Mouse (Mus musculus) cerebellum, postnatal 14 days (tissue): Measurements from ENCODE around the gene Hcst.
A peak's percentile ranks its signal among the peaks of the same experiment; 100 is the strongest.

Source experiments
- DNase-seq, 2 experiments: peaks; one replicate each; pipeline ENCODE4 v3.0.0; 2021; ENCODE audit warnings: mixed read lengths in 2 of 2

The Hcst gene

DNA sequence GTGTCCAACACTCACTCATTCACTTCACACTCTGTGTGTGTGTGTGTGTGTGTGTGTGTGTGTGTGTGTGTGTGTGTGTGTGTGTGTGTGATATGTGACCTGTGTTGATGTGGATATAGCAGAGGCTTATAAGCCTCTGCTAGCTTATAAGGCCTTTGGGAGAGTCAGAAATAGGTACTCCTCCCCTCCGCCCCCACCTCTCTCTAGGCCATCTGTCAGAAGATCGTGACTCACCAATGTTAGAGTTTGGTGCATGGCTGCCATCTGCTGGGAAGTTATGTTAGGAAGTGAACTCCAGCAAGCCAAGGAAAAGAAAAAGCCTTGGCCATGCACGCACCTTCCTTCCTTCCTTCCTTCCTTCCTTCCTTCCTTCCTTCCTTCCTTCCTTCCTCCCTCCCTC, 12.1 kb upstream of the Hcst start:
- peak; percentile 94 to 95 for DNase-seq

DNA sequence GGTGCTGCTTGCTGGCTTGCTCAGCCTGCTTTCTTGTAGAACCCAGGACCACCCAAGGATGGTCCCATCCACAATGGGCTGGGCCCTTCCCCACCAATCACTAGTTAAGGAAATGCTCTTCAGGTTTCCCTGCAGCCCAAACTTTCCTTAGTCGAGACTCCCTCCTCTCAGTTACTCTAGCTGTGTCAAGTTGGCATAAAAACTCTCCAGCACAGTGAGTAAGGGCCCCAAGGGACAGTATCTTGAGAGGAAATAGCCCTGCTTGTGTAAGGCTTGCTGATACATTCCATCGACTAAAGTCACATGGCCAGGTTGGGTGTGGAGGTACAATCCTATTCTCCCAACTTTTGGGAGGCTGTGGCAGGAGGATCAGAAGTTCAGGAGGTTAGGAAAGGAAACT, 10.5 kb upstream of the Hcst start:
- no peak for DNase-seq

DNA sequence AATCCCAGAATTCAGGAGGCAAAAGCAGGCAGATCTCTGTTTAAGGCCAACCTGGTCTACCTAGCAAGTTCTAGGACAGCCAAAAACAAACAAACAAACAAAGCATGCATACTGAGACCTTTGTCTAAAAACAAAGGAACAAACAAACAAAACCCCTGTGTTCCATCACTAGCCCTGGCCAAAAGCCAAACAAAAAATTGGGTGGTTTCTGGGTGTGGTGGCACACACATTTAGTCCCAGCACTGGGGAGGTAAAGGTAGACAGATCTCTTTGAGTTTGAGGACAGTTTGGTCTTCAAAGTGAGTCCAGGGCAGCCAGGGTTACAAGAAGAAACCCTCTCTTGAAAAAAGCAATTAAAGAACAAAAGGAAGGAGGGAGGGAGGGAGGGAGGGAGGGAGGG, 9.7 kb upstream of the Hcst start:
- no peak for DNase-seq

DNA sequence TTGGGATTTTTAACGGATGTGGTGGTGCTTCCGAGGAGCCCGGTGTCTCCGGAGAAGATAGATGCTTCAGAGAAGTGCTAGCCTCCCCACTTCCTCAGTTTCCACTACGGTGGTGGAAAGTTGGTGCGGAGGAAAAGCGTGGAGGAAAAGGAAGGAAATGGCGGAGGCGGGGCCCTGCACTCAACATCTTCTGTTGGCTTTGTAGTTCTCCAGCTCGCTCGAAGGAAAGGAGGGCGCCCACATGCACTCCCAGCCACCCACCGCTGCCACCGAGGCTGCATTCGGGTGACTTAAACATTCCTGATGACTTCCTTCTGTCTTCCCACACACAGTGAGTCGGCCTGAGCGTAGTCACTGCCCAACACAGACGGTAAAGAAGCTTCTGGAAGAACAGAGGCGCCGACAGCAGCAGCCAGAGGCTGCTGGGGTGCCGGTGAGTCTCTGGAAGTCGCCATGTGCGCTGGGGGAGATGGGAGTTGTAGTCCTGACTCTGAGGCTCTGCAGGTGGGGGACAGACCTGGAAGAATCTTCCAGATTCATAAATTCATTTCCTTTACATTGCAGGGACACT, 3.5 kb upstream of the Hcst start:
- peak; percentile 48 to 54 for DNase-seq

DNA sequence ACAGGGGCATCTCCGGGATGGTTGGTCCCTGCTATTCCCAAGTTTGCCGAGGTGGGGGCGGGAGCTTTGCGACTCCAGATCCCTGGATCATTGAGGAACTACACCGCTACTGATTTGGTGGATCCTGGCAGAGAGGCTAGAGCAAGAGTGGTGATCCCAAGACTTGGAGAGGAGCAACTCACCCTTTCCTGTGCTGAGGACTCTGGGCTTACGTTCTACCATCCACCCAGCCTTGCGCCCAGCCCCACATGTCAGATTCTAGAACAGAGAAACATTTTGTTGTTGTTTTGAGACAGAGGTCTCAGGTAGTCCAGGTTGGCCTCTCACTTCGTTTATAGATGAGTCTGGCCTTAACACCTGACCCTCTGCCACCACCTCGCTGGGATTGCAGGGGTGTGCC, 2.9 kb upstream of the Hcst start:
- DNase-seq: no peak

DNA sequence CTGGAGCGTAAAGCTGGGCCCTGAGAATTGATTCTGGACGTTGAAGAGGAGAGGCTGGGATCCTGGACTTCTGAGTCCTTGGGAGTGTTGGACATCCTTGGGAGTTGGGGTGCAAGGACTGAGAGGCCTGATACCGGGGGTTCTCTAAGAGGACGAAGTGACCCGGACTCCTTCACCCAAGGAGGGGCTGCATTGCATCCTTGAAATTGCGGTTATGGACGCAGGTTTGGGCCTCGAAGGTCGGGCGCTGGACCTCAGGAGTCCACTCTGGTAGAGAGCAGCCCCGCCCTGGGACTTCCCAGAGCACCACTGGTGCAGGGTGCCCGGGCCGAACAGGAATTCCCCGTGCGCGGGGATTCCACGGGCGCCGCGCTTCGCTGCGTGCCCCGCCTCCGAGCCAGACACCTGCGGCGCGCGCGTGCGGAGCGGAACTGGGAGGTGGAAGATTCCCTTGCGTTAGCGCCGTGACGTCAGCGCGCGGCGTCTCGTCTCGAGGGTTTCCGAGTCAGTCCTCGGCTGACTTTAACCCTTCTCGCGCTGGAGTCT, 2.3 kb upstream of the Hcst start:
- DNase-seq: peak; percentile 97

DNA sequence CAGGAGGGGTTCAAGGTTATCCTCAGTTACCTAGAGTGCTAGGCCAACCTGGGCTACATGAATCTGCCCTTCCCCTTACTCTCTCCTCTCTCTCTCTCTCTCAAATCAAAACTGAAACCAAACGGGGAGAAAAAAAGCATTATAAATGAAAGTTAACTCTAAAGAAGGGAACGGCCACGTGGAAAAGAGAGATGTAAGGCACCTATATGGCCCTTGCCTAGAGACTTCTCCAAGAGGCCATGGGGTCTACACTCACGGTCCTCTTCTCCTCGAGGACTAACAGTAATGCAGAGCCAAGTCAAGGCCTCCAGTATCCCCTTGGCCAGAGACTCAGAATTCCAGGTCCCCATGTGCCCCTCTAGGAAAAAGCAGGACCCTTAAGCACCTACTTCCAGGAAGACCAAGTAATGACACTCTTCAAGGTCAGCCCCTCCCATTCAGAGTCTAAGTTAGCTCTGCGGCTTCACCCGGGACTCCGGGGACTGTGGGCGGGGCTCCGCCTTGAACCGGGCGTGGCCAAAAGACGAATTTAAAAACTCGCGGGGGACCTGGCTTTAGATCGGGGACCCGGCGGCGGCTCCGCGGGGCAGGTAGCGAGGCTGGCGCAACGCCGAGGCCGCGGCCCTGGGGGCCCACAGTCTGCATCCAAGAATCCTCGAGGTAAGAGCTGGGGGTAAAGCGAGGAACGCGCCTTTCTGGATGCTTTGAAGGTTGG, 1.7 kb upstream of the Hcst start, which contains the start of gene Nfkbid:
Gene Nfkbid, plus strand, starts transcription at position 558 of the 715 bp plus-strand sequence.
- DNase-seq: peak; percentile 71 to 76

DNA sequence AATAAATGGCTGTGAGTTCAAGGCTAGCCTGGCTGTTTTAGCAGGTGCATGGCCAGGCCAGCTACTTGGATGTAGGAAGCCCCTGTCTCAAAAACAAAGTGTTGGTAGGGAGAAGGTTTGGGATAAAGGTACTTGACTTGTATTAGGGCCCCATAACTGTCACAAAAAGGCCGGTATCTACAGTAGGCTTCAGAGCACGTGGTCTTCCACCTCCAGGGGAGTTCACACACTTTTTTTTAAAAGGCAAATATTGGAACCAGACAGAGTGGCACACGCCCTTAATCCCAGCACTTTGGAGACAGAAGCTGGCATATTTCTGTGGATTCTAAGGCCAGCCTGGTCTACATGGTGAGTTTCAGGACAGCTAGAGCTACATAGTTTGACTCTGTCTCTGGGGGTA, 1.0 kb upstream of the Hcst start:
- DNase-seq: no peak

DNA sequence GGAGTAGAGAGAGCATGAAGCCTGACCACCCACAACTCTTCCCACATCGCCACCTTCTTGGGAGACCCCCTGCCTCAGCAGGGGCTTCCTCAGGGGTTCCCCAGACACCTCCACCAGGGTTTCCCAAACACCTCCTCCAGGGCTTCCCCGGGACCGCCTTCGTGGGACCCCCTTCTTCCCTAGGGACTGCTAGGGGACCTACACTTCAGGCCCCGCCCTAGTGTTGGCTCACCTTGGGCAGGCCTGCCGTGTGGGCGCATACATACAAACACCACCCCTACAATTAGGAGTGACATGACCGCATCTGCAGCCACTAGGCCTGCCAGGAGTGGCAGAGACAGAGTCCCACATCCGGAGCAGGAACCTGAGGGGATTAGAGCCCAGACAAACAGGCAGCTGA, 1.8 kb downstream of the Hcst start:
- no peak for DNase-seq

DNA sequence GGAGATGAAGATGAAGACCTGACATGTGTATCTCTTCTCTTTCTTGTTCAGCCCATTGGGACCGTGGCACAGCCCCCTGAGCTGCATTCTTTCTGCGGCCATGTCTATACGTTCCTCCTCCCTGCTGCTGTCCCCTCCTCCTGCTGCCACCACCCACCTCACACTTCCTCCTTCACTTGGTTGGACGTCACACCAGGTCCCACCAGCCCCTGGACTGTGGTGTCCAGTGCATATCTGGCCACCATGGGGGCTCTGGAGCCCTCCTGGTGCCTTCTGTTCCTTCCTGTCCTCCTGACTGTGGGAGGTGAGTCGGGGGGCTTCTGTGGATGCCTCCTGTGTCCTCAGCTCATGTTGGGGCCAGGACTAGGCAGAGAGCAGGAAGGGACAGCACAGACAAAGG, 6.1 kb downstream of the Hcst start, which contains the start of gene Tyrobp:
Gene Tyrobp, plus strand, starts transcription at position 165 of the 400 bp plus-strand sequence.
- DNase-seq: no peak

DNA sequence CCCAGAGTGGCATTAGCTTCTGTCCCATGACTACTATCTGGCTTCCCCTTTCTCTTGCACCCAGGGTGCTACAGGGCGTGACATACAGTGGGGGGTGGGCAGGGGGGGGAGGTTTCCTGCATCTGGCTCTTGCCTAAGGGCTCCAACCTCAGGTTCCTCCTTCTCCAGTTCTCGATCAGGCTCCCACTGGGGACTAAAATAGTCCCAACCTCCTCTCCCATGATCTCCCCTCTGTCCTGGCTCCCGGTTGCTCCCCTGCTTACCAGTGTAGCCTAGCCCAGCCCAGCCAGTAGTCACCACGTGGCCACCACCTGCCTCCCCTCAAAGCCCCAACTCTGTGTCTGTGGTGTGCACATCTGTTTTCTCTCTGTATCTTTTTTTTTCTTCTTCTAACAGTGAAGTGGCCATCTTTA, 6.9 kb downstream of the Hcst start:
- no peak for DNase-seq

DNA sequence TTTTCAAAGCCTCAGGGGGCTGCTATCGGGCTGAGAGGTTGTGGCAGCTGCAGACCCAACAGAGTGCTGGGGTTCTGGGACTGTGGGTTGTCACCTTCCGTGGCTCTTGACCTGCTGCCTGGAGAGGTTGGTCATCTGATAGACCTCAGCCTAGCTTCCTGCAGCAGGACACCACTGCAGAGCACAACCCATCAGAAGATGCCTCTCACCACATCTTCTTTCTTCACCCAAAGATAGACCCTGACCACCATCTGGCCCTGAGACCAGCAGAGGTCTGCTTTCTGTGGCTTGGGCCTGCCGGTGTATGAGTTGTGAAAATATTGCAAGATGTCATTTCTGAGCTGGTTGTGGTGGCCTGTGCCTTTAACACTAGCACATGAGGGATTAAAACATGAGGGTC, 8.6 kb downstream of the Hcst start:
- DNase-seq: no peak

DNA sequence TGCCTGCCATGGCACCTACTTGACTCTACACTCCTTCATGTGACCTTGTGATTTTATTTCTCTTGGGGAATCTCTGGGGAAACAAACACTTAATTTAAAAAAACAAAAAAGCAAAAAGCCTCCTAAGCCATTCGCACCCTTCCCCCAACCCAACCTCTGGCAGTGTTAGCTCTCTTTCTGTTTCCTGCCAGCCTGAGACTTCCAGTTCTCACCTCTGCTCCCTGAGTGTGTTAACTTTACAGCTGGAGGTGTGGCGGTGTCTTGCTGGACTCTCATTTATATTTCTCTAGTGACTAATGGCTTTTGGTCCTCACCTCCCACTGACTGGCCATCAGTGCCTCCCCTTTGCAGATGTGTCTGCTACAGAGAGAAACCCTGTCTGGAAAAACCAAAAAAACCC, 9.9 kb downstream of the Hcst start:
- no peak for DNase-seq

DNA sequence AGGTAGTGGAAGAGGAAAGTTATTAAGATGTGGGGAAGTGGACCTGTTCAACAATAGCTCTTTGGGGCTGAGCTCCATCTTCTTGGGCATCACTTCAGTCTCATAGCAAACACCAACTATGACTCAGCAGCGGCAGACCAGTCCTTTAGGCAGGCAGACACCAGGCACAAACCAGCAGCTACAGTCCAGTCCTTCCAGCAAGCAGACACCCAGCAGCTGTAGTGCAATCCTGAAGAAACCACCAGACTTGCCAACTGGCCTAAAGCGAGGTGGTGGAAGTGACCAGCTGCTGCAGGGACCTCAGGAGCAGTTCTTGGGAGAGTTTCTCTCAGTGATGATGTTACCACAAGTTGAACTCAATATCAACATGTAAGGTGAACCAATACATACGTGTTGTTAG, 11.0 kb downstream of the Hcst start:
- no peak for DNase-seq

DNA sequence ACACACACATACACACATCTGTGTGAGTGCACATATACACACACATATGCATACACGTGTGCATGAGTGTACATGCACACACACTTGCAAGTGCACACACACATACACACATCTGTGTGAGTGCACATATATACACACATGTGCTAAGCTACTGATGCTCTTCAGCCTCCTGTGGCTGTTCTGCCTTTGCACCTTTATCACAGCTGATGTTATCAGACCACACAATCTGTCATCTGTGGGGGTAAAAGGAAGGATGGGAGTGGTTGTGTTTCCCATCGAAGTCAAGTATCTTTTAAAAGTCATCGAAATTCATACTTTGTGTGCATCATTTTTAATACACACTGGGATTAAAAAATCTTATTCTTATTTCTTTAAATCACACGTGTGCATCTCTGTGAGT, 17.3 kb downstream of the Hcst start:
- no peak for DNase-seq

DNA sequence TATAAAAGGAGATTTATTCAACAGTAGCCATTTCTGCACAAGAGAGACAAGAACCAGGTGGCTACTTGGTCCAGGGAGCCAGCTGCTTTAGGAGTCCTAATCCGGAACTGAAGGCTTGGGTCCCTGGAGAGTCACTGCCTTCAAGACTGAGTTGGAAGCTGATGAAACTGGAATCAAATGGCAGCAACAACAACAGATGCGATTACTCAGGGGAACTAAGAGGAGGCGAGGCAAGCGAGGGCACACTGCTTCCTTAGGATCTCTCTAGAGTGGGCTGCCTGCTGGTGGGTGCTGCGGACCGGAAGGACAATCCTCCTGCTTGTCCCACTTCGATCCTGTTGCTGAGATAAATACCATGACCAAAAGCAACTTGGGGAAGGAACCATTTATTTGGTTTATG, 20.0 kb downstream of the Hcst start:
- DNase-seq: no peak

DNA sequence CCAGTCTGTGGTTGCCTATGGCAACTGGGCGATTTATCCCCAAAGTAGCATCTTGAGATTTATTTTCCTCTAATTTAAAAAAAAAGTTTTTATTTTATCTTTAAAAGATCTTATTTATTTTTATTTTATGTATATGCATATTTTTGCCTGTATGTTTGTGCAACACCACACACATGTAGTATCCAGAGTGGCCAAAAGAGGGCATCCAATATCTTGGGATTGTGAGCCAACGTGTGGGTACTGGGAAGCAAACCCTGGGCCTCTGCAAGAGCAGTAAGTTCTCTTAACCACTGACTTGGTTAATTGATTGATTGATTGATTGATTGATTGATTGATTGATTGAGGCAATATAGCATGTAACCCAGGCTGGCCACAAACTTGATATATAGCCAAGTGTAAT, 24.8 kb downstream of the Hcst start:
- DNase-seq: no peak

DNA sequence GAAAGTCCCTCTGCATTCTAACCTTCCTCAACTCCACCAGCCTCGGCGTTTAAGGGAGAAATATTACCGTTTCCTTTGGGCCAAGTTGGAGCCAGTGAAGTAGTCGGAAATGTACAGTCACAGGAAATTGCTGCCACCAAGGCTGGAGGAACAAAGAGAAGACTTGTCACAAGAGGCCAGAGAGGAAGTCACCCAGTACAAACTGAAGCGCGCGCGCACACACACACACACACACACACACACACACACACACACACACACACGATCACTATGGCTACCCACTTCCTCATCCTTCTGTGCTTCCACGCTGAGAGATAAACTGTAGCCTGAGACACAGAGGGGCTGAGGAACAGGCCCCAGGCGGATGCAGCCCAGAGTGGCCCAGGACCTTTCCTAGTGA, 25.3 kb downstream of the Hcst start:
- DNase-seq: no peak

DNA sequence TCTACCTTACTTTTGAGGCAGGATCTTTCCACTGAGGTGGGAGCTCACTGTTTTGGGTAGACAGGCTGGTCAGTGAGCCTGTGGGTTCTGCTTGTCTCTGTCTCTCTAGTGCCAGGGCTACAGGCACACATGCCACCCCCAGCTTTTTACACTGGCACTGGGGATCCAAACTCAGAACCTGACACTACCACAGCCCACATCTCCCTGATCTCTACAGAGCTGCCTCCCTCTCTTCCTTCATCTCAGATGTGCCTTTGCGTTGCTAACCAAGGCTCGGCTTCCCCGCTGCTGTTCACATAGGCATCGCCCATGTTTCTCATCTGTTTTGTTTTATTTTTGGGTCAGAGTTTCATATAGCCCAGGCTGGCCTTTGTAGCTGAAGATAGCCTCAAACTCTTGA, 26.0 kb downstream of the Hcst start:
- DNase-seq: no peak

DNA sequence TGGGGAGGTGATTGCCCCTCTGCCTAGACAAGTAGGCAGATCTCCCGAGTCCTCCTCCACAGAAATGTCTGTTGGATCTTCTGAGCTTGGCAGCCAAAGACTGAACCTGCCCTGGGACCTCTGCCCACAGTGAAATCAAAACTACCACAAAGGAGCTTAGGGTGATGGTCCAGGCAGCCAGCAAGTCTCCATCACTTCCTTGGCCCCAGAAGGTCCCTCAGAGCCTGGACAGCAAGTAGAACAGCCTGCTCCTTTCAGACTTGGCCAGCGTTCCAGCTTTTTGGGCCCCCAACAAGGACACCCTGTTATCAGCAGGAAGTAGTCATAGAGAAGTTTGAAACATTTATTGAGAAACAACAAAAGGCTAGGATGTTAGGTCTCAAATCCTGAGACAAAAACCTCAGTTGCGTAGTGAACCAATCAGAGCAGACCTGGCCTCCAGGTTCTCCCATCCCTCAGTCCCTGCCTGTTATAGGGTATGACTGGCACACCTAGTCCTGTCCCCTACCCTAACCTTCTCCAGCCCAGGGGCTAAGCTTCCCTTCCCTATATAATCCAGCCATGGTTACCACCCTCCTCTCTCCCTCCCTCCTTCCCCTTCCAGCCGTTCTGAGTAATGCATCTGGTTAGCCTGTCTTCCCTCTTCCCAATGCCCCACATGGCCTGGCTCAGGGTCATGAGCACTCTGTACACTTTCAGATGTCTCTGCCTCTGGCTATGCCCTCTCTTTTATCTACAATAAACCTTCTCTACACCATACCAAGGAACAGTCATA, 26.7 kb downstream of the Hcst start:
- DNase-seq: no peak

DNA sequence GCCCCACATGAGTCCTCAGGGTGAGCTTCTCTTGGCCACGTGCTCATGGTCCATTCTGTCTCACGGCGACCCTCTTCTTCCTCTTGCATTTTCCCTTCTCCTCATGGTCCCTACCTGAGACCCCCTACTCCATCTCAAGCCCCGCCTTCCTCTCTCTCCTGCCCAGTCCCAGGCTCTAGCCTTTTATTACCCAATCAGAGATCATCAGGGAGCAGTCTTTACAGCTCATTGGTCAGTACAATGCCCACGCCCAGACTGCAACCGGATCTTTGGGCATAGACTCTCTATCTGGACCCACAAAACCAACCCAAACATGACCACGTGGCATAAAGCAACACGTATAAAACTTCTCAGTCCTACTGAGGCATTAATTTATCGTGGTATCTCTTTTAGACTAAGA, 35.5 kb downstream of the Hcst start:
- no peak for DNase-seq

DNA sequence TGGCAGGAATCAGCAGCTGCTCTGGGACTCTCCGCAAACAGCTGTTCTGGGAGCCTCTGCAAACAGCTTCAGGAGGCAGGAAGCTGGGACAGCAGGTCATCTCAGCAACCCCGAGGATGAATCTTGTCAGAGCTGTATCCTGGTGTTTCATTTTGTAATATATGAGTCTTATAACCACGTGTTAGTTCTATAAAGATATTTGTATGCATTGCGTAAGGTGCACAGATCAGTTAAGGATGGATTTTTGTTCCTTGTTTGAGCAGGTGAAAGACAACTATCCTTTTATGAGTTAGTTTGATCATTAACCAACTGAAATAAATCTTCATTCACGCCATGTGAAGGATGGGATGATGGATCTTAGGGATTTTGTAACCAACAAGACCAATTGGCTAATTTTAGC, 39.6 kb downstream of the Hcst start:
- DNase-seq: no peak

DNA sequence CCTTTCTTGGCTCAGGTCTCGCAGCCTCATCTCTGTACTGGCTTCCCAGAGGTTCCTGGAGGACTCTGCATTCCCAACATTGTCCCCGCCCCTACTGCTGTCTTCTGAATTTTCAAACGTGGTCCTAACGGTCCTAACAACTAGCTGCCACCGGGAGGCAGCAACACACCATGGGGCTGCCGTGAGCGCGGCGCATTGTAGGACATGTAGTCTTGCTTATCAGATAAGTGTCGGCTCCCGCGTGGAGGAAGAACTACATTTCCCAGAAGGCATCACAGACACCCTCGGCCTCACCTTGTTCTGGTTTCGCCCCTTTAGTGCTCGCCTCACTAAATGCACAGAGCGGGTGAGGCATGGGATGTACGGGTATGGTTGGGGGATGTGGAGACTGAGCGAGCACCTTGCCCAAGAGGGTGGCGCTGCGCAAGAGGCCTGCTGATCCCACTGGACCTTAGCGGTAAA, 46.1 kb downstream of the Hcst start:
- DNase-seq: peak; percentile 95 to 96
